Mouse (Mus musculus) brain, embryonic 14.5 days (tissue): Measurements from ENCODE around the gene Pde4d.
A peak's percentile ranks its signal among the peaks of the same experiment; 100 is the strongest.

Experiments used
- CTCF ChIP-seq: fragments of 200-500 bp; IDR thresholded peaks from 2 replicates; pipeline ENCODE4 v1.5.1; 2012; ENCODE audit warnings: inconsistent platforms, mild to moderate bottlenecking, moderate library complexity, borderline replicate concordance; ENCODE audit not compliant: insufficient read depth, insufficient read length; ENCODE audit errors: extremely low read depth
- POLR2A ChIP-seq: fragments of 200-500 bp; IDR thresholded peaks from 2 replicates; pipeline ENCODE4 v1.6.1; 2012; ENCODE audit warnings: mild to moderate bottlenecking, inconsistent platforms, borderline replicate concordance; ENCODE audit not compliant: poor library complexity, insufficient read depth, insufficient read length, severe bottlenecking; ENCODE audit errors: extremely low read depth

DNA sequence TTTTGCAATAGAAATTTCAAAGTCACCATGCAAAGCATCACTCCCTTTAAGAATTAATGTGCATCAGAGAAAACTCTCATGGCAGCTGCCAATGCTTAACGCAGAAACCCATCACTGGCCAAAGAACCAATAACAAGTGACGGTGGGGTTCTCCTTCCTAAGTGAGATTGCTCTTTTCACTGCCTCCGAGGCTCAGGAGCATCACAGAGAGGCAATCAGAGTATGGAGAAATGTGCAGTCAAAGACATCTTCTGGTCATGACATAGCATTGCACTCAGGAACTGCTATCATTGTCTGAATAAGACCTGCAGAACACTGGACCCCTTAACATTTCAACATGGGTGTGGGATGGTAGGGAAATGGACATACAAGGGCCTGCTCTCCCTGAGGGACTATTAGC, 892.2 kb downstream of the Pde4d start:
- peak; percentile 27; the same call in 1 of the 2 replicates for TF ChIP-seq CTCF
- TF ChIP-seq POLR2A: no peak
